Mouse (Mus musculus): Measurements from ENCODE around the gene Bicral.

DNA sequence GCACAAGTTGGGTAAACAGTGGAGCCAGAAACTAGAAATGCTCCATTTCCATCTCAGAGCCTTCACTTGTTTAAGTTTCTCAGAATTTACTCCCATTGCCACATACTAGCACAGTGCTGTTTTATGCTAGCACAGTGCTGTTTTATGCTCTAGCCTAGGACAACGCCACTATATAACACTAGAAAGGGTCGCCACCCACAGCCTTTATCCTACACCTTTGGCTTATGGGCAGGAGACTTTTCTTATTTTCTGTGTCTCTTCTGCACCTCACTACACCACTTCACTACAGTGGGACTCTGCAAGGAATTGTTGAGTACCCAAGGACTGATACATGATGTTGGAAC is 75.1 kb downstream of the Bicral start:
- TF ChIP-seq POLR2A (IDR thresholded peaks at IDR 0.05; ENCODE audit: extremely low read depth, insufficient read depth, low read length) (no peak), CTCF (IDR thresholded peaks at IDR 0.05; ENCODE audit: extremely low read depth, insufficient read depth, low read length) (no peak)
